8 mouse cellular contexts compared by ENCODE assay signal in the genomic region with DNA sequence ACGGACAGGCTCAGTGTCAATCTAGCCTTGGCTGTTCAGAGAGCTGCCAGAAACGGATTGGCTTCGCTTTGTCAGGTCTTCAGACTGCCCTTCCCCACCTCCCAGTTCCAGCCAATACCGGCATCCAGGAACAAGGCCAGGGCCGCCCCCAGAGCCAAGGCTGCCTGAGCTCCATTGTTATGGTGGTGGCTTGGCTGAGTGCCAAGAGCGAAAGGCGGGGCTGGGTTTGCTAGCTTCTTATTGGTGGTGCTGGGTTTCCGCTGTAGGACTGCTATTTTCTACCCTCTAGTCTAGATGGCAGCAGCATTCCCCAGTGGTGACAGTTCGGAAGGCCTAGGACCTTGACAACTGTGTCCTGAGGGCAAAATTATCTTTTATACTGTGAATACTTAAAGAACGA. TPM values are rescaled to one million over a fixed set of nuclear protein-coding genes. Genes with fewer than 3 reads are reported as not detected.
A peak's percentile ranks its signal among the peaks of the same experiment; 100 is the strongest.
DNase-seq lines count a peak whose midpoint lies in the region; ATAC-seq and TF ChIP-seq lines count a peak whose summit lies in the region.

A gene (minus strand): TSS at position 148 of the 400 bp plus-strand sequence.

- 3% methylated on average over 10 of the region's 10 CpGs for WGBS in heart, embryonic 11.5 days (ENCODE audit: insufficient replicate concordance)
- WGBS in kidney, embryonic 15.5 days = 6% methylated on average over 10 of the region's 10 CpGs
- WGBS in limb, embryonic 15.5 days = 6% methylated on average over 10 of the region's 10 CpGs

- H3K36me3 ChIP-seq in heart, embryonic 11.5 days (ENCODE audit: control insufficient read depth, insufficient read depth, low read length) = no peaks in the 10 kb centered on the region
- no peaks in the 10 kb centered on the region for H3K36me3 ChIP-seq in kidney, embryonic 15.5 days
- no peaks in the 10 kb centered on the region for H3K36me3 ChIP-seq in limb, embryonic 15.5 days

- H3K4me3 ChIP-seq in heart, embryonic 11.5 days (ENCODE audit: low read depth, low read length) = peak within 1 kb of the TSS; percentile 37
- H3K4me3 ChIP-seq in kidney, embryonic 15.5 days (replicated peaks) = peak within 1 kb of the TSS; percentile 35
- peak within 1 kb of the TSS; percentile 29 for H3K4me3 ChIP-seq in limb, embryonic 15.5 days

- H3K27me3 ChIP-seq in heart, embryonic 11.5 days (ENCODE audit: control insufficient read depth, insufficient read depth, low read length) = no peaks in the 10 kb centered on the region
- no peaks in the 10 kb centered on the region for H3K27me3 ChIP-seq in kidney, embryonic 15.5 days
- H3K27me3 ChIP-seq in limb, embryonic 15.5 days = no peaks in the 10 kb centered on the region

- H3K9me3 ChIP-seq in heart, embryonic 11.5 days (replicated peaks; ENCODE audit: control insufficient read depth, low read length) = no peaks in the 10 kb centered on the region
- H3K9me3 ChIP-seq in kidney, embryonic 15.5 days (replicated peaks) = no peaks in the 10 kb centered on the region
- no peaks in the 10 kb centered on the region for H3K9me3 ChIP-seq in limb, embryonic 15.5 days

- peak; percentile 81 for DNase-seq in 3T3-L1 (ENCODE audit: low read depth, low spot score)
- DNase-seq in brain, embryonic 14.5 days (ENCODE audit: low read depth) = peak; percentile 99
- DNase-seq in monocyte, adult 2 months (ENCODE audit: low read depth in 1 of 2, low spot score in 2 of 2) = peak; percentile 62 to 71
- DNase-seq in spleen, postnatal 14 days (ENCODE audit: low spot score in 2 of 2) = peak; percentile 65 to 75

- H3K4me2 ChIP-seq in heart, embryonic 11.5 days = peak within 1 kb of the TSS; percentile 68
- peak within 1 kb of the TSS; percentile 60 for H3K4me2 ChIP-seq in kidney, embryonic 15.5 days
- H3K4me2 ChIP-seq in limb, embryonic 15.5 days = peak within 1 kb of the TSS; percentile 49

- H3K4me1 ChIP-seq in heart, embryonic 11.5 days (ENCODE audit: control insufficient read depth, insufficient read depth, low read length) = peaks cover 3% of the 10 kb centered on the region; the same call in 1 of the 2 replicates
- H3K4me1 ChIP-seq in kidney, embryonic 15.5 days = peaks cover 18% of the 10 kb centered on the region; the same call in 1 of the 2 replicates
- peaks cover 7% of the 10 kb centered on the region; the same call in 1 of the 2 replicates for H3K4me1 ChIP-seq in limb, embryonic 15.5 days

- peak; percentile 27; the same call in 1 of the 2 replicates for TF ChIP-seq CTCF in brain, embryonic 14.5 days (IDR thresholded peaks at IDR 0.05; ENCODE audit: borderline replicate concordance, extremely low read depth, insufficient read depth, insufficient read length)

- peak; percentile 62 for ATAC-seq in erythroid progenitor cell, adult 5-6 weeks (replicated peaks; ENCODE audit: low FRiP score, poor library complexity, severe bottlenecking)
- ATAC-seq in heart, embryonic 11.5 days (replicated peaks; ENCODE audit: insufficient number of reproducible peaks, low FRiP score, low TSS enrichment) = peak; percentile 88
- peak; percentile 95 for ATAC-seq in kidney, embryonic 15.5 days (replicated peaks; ENCODE audit: low FRiP score)
- ATAC-seq in limb, embryonic 15.5 days (ENCODE audit: insufficient number of reproducible peaks, low FRiP score, low TSS enrichment, low read depth) = peak; percentile 84

- no peak for TF ChIP-seq POLR2A in brain, embryonic 14.5 days (IDR thresholded peaks at IDR 0.05; ENCODE audit: borderline replicate concordance, extremely low read depth, insufficient read depth, insufficient read length, poor library complexity, severe bottlenecking)

- H3K9ac ChIP-seq in heart, embryonic 11.5 days (ENCODE audit: low read depth, low read length) = peak within 1 kb of the TSS; percentile 58; the same call in 1 of the 2 replicates
- H3K9ac ChIP-seq in kidney, embryonic 15.5 days = peak within 1 kb of the TSS; percentile 33; the same call in 1 of the 2 replicates
- no peak within 1 kb of the TSS for H3K9ac ChIP-seq in limb, embryonic 15.5 days

- peak within 1 kb of the TSS; percentile 64 for H3K27ac ChIP-seq in heart, embryonic 11.5 days (ENCODE audit: low read depth, low read length)
- peak within 1 kb of the TSS; percentile 59; the same call in 1 of the 2 replicates for H3K27ac ChIP-seq in kidney, embryonic 15.5 days
- no peak within 1 kb of the TSS for H3K27ac ChIP-seq in limb, embryonic 15.5 days

RNA-seq across cellular contexts. Expression of the gene that starts here (rescaled TPM):
- 72.4 and 90.8 TPM in 2 replicates for polyA plus RNA-seq in brain, embryonic 14.5 days (2012; rRNA removed)
- total RNA-seq in erythroid progenitor cell, adult 5-6 weeks (2015; ENCODE audit: low replicate concordance) = not detected in 2 replicates
- total RNA-seq in erythroid progenitor cell, adult 5-6 weeks (2017; ENCODE audit: low replicate concordance) = not detected in 2 replicates
- 17.2 and 20.3 TPM in 2 replicates for polyA plus RNA-seq in heart, embryonic 11.5 days (2014; fragmentation: Nextera tagmentation; extraction: Ambion mirVana)
- polyA plus RNA-seq in kidney, embryonic 15.5 days (2015; fragmentation: Nextera tagmentation; extraction: Ambion mirVana) = 16.6 and 21.3 TPM in 2 replicates
- 10.7 and 11.9 TPM in 2 replicates for polyA plus RNA-seq in limb, embryonic 15.5 days (2015; fragmentation: Nextera tagmentation; extraction: Ambion mirVana)

Comparison
In these comparisons a context has a peak if more than half of its experiments do, and no peak if none do; other contexts are left out.
1. Peak in ATAC-seq in erythroid progenitor cell, adult 5-6 weeks; RNA of the gene not detected or under 1 TPM.